Mouse (Mus musculus) C2C12 (cell line): ENCODE results near the gene Ranbp3l. TPM values are rescaled to one million over a fixed set of nuclear protein-coding genes. Genes with fewer than 3 reads are reported as not detected.

Source experiments
- H3K27me3 ChIP-seq: one replicate; pipeline ENCODE4 v1.6.1; 2011; ENCODE audit not compliant: control insufficient read depth, insufficient read depth, insufficient read length
- H3K36me3 ChIP-seq: one replicate; pipeline ENCODE4 v1.6.1; 2011; ENCODE audit not compliant: control insufficient read depth, insufficient read depth
- H3K4me3 ChIP-seq: one replicate; pipeline ENCODE4 v1.5.1; 2011; ENCODE audit warnings: mild to moderate bottlenecking, control low read depth; ENCODE audit not compliant: poor library complexity, insufficient read depth, severe bottlenecking
- H3K79me2 ChIP-seq: one replicate; pipeline ENCODE4 v1.6.1; 2011; ENCODE audit not compliant: control insufficient read depth, insufficient read depth
- H3K79me3 ChIP-seq: one replicate; pipeline ENCODE4 v1.6.1; 2011; ENCODE audit warnings: low read depth, control low read depth
- H3ac ChIP-seq: one replicate; pipeline ENCODE3; 2011; ENCODE audit warnings: low read depth; ENCODE audit not compliant: control insufficient read depth, insufficient read length
- CEBPB ChIP-seq: IDR thresholded peaks from one replicate; pipeline ENCODE4 v1.6.1; 2011; ENCODE audit warnings: low read depth, mild to moderate bottlenecking, control low read depth, moderate library complexity
- CTCF ChIP-seq: IDR thresholded peaks from one replicate; pipeline ENCODE4 v1.5.1; 2011; ENCODE audit not compliant: control insufficient read depth, insufficient read depth, insufficient read length
- FOSL1 ChIP-seq: IDR thresholded peaks from one replicate; pipeline ENCODE4 v1.8.0; 2011; ENCODE audit warnings: mild to moderate bottlenecking, low read length; ENCODE audit not compliant: poor library complexity, insufficient read depth, severe bottlenecking
- MAX ChIP-seq: IDR thresholded peaks from one replicate; pipeline ENCODE4 v1.6.1; 2011; ENCODE audit warnings: mild to moderate bottlenecking, control low read depth
- MYOD1 ChIP-seq: IDR thresholded peaks from one replicate; pipeline ENCODE4 v1.6.1; 2011; ENCODE audit warnings: low read depth; ENCODE audit not compliant: control insufficient read depth, insufficient read length
- MYOG ChIP-seq: IDR thresholded peaks from one replicate; pipeline ENCODE4 v1.6.1; 2011; ENCODE audit not compliant: control insufficient read depth, insufficient read length; ENCODE audit errors: extremely low read depth
- USF1 ChIP-seq: IDR thresholded peaks from one replicate; pipeline ENCODE4 v1.6.1; 2011; ENCODE audit warnings: low read depth, mild to moderate bottlenecking, control low read depth, moderate library complexity
- polyA plus RNA-seq: library from polyadenylated mRNA; unstranded; fragments of >200 nt; fragmentation: generic; extraction: Trizol; gene quantifications from one replicate; pipeline ENCODE4 v1.2.1, GENCODE M21; 2012; ENCODE audit warnings: missing spikeins

Gene Ranbp3l
- polyA plus RNA-seq, 1 experiment: 0.06 TPM

GRCm38 (mm10) chr15:8968229-8968595, 463 bp downstream of the Ranbp3l start:
- Histone ChIP-seq H3K4me3 (no peak overlapping the region), H3K36me3 (no peaks in the 10 kb centered on the region), H3K27me3 (no peaks in the 10 kb centered on the region), H3ac (no peak overlapping the region), H3K79me2 (no peaks in the 10 kb centered on the region), H3K79me3 (no peaks in the 10 kb centered on the region)
- no peak for TF ChIP-seq MYOG

GRCm38 (mm10) chr15:8969061-8969635, 1.4 kb downstream of the Ranbp3l start:
- Histone ChIP-seq H3K79me2 (no peaks in the 10 kb centered on the region), H3K36me3 (no peaks in the 10 kb centered on the region), H3K27me3 (no peaks in the 10 kb centered on the region), H3K4me3 (no peak overlapping the region), H3K79me3 (no peaks in the 10 kb centered on the region), H3ac (no peak overlapping the region)
- TF ChIP-seq MYOG (no peak), CTCF (no peak), FOSL1 (no peak), CEBPB (no peak), MYOD1 (no peak), MAX (no peak), USF1 (no peak)

GRCm38 (mm10) chr15:8991211-8991610, 23.5 kb downstream of the Ranbp3l start:
- no peak overlapping the region for H3ac ChIP-seq
- TF ChIP-seq MYOD1 (no peak), USF1 (no peak), CEBPB (no peak), FOSL1 (no peak), MAX (no peak), CTCF (no peak), MYOG (no peak)
- no peaks in the 10 kb centered on the region for H3K27me3 ChIP-seq
- no peak overlapping the region for H3K4me3 ChIP-seq
- H3K36me3 ChIP-seq: no peaks in the 10 kb centered on the region
- H3K79me2 ChIP-seq: no peaks in the 10 kb centered on the region
- H3K79me3 ChIP-seq: no peaks in the 10 kb centered on the region

GRCm38 (mm10) chr15:8991859-8992838, 24.4 kb downstream of the Ranbp3l start:
- Histone ChIP-seq H3K27me3 (no peaks in the 10 kb centered on the region), H3K79me3 (no peaks in the 10 kb centered on the region), H3ac (no peak overlapping the region), H3K36me3 (no peaks in the 10 kb centered on the region), H3K79me2 (no peaks in the 10 kb centered on the region), H3K4me3 (no peak overlapping the region)
- no peak for TF ChIP-seq CTCF
- peak; percentile 25 for TF ChIP-seq CEBPB
- TF ChIP-seq MYOD1: no peak
- TF ChIP-seq MAX: no peak
- no peak for TF ChIP-seq FOSL1
- TF ChIP-seq MYOG: no peak
- TF ChIP-seq USF1: no peak

GRCm38 (mm10) chr15:8994608-8995277, 27.0 kb downstream of the Ranbp3l start:
- no peaks in the 10 kb centered on the region for H3K79me2 ChIP-seq
- H3K27me3 ChIP-seq: no peaks in the 10 kb centered on the region
- no peak overlapping the region for H3K4me3 ChIP-seq
- H3K79me3 ChIP-seq: no peaks in the 10 kb centered on the region
- TF ChIP-seq CTCF (peak; percentile 42), MYOD1 (peak; percentile 83), USF1 (no peak), FOSL1 (peak; percentile 95), MYOG (no peak), CEBPB (no peak), MAX (peak; percentile 96)
- no peaks in the 10 kb centered on the region for H3K36me3 ChIP-seq
- no peak overlapping the region for H3ac ChIP-seq
